Comparison of ENCODE assay signal across 26 mouse cellular contexts in the genomic region with DNA sequence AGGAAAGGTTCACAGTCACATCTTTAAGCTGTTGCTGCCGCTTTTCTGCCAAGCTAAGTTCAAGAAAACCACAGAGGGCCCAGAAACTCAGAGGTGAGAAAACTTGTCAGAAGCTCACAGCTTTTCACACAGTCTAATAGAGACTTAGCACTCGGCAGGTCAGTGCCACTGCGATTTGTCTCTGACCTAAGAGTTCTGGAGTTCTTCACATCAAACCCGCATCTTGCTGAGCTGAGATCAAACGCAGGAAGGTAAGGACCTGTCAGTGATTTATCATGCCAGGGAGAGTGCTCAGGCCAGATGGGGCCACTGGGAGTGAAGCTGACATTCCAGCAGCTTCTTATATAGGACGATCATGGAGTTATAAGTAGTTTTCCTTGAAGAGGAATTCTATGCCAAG. TPM values are rescaled to one million over a fixed set of nuclear protein-coding genes. Genes with fewer than 3 reads are reported as not detected.
DNase-seq lines count a peak whose midpoint lies in the region; ATAC-seq lines count a peak whose summit lies in the region.
"Had no signal": no experiment of that assay in that cellular context is flagged by ENCODE, and none has a peak within 500 bp of the region (broad histone marks: within the 10 kb centered on the region; RNA-seq: fewer than 3 reads in every experiment).

No protein-coding gene starts in this region.

- ATAC-seq in neural tube, embryonic 15.5 days (ENCODE audit: low FRiP score) = no peak
- no peak for ATAC-seq in limb, embryonic 11.5 days (ENCODE audit: insufficient number of reproducible peaks, low FRiP score, low TSS enrichment, low read depth)
- ATAC-seq in frontal cortex, adult (ENCODE audit: low TSS enrichment) = no peak
- ATAC-seq: activated CD4-positive, CD25-positive, alpha-beta regulatory T cell, adult 4 months; forebrain, embryonic 13.5 days; forebrain, embryonic 16.5 days; hindbrain, postnatal 0 days; inflammation-experienced regulatory T-cells, adult 6 months; intestine, embryonic 16.5 days had no signal

- no peak overlapping the region for H3K9ac ChIP-seq in neural tube, embryonic 15.5 days (replicated peaks)
- no peak overlapping the region for H3K9ac ChIP-seq in limb, embryonic 11.5 days (ENCODE audit: low read length)
- H3K9ac ChIP-seq: embryonic facial prominence, embryonic 13.5 days; forebrain, embryonic 13.5 days; heart, embryonic 13.5 days; hindbrain, embryonic 14.5 days had no signal

- no peak overlapping the region for H3K4me2 ChIP-seq in neural tube, embryonic 15.5 days
- no peak overlapping the region for H3K4me2 ChIP-seq in limb, embryonic 11.5 days (ENCODE audit: low read depth, severe bottlenecking)
- H3K4me2 ChIP-seq: embryonic facial prominence, embryonic 13.5 days; forebrain, embryonic 13.5 days; heart, embryonic 13.5 days; hindbrain, embryonic 14.5 days had no signal

- H3K27ac ChIP-seq in neural tube, embryonic 15.5 days (replicated peaks) = no peak overlapping the region
- no peak overlapping the region for H3K27ac ChIP-seq in limb, embryonic 11.5 days (replicated peaks; ENCODE audit: low read depth, low read length)
- H3K27ac ChIP-seq: embryonic facial prominence, embryonic 13.5 days; forebrain, embryonic 13.5 days; gastrocnemius, adult 2 months; heart, embryonic 13.5 days; hindbrain, embryonic 14.5 days; hindbrain, postnatal 0 days had no signal

- WGBS in neural tube, embryonic 15.5 days = 18% methylated on average over 6 of the region's 6 CpGs
- WGBS in limb, embryonic 11.5 days = 2% methylated on average over 6 of the region's 6 CpGs

- H3K27me3 ChIP-seq in neural tube, embryonic 15.5 days (replicated peaks) = peaks cover 40% of the 10 kb centered on the region
- H3K27me3 ChIP-seq in limb, embryonic 11.5 days (ENCODE audit: control insufficient read depth, insufficient read depth, low read length) = peaks cover 16% of the 10 kb centered on the region

- peak; percentile 34 for DNase-seq in neural tube, embryonic 10.5 days (ENCODE audit: extremely low spot score, low spot score)
- peak; percentile 49 for DNase-seq in embryo, embryonic 11 days
- DNase-seq in limb, embryonic 11.5 days (ENCODE audit: low spot score) = peak; percentile 31
- no peak for DNase-seq in B cell, adult 2 months
- DNase-seq: adrenal gland, postnatal 10 days; adrenal gland, postnatal 36 days; cerebellum, adult 18-20 months; cerebellum, adult 9-10 months; cerebellum, postnatal 14 days; gastrocnemius, adult 2 months; gastrocnemius, postnatal 14 days; heart, adult 18-20 months; heart, postnatal 14 days; heart, postnatal 4 days had no signal

- no peaks in the 10 kb centered on the region for H3K36me3 ChIP-seq in neural tube, embryonic 15.5 days
- H3K36me3 ChIP-seq in limb, embryonic 11.5 days (ENCODE audit: control insufficient read depth, insufficient read depth, low read length) = no peaks in the 10 kb centered on the region
- H3K36me3 ChIP-seq: embryonic facial prominence, embryonic 13.5 days; heart, embryonic 13.5 days had no signal

- H3K9me3 ChIP-seq in neural tube, embryonic 15.5 days (replicated peaks) = no peaks in the 10 kb centered on the region
- no peaks in the 10 kb centered on the region for H3K9me3 ChIP-seq in limb, embryonic 11.5 days (ENCODE audit: control insufficient read depth, low read length)
- H3K9me3 ChIP-seq: embryonic facial prominence, embryonic 13.5 days; forebrain, embryonic 13.5 days; heart, embryonic 13.5 days had no signal

- 0 out of 2 replicates have a peak, but pooled peaks cover 4% of the 10 kb centered on the region for H3K4me1 ChIP-seq in neural tube, embryonic 15.5 days
- peaks cover 4% of the 10 kb centered on the region; the same call in 1 of the 2 replicates for H3K4me1 ChIP-seq in limb, embryonic 11.5 days (ENCODE audit: control insufficient read depth, insufficient read depth, low read length)
- H3K4me1 ChIP-seq: embryonic facial prominence, embryonic 13.5 days; forebrain, embryonic 13.5 days had no signal

- H3K4me3 ChIP-seq in neural tube, embryonic 15.5 days (replicated peaks) = no peak overlapping the region
- no peak overlapping the region for H3K4me3 ChIP-seq in limb, embryonic 11.5 days (ENCODE audit: low read depth, low read length)
- H3K4me3 ChIP-seq: embryonic facial prominence, embryonic 13.5 days; erythroblast, embryonic 14.5 days; forebrain, embryonic 13.5 days; gastrocnemius, adult 2 months; heart, embryonic 13.5 days had no signal

RNA-seq across cellular contexts. Expression of a gene that starts 14.4 kb away (rescaled TPM):
- 49.5 and 61.3 TPM in 2 replicates for polyA plus RNA-seq in neural tube, embryonic 15.5 days (2015; fragmentation: Nextera tagmentation; extraction: Ambion mirVana)
- polyA plus RNA-seq in limb, embryonic 11.5 days (2014; fragmentation: Nextera tagmentation; extraction: Ambion mirVana) = 36.8 and 42.3 TPM in 2 replicates
- polyA plus RNA-seq: activated CD4-positive, CD25-positive, alpha-beta regulatory T cell, adult 4 months; erythroblast, embryonic 14.5 days had no signal

Comparison
In these comparisons a context has a peak if more than half of its experiments do, and no peak if none do; other contexts are left out.
1. DNase-seq: peak in neural tube, embryonic 10.5 days (single experiment), embryo, embryonic 11 days (single experiment) and limb, embryonic 11.5 days (single experiment); none in B cell, adult 2 months (0 of 2).